In the genomic region with DNA sequence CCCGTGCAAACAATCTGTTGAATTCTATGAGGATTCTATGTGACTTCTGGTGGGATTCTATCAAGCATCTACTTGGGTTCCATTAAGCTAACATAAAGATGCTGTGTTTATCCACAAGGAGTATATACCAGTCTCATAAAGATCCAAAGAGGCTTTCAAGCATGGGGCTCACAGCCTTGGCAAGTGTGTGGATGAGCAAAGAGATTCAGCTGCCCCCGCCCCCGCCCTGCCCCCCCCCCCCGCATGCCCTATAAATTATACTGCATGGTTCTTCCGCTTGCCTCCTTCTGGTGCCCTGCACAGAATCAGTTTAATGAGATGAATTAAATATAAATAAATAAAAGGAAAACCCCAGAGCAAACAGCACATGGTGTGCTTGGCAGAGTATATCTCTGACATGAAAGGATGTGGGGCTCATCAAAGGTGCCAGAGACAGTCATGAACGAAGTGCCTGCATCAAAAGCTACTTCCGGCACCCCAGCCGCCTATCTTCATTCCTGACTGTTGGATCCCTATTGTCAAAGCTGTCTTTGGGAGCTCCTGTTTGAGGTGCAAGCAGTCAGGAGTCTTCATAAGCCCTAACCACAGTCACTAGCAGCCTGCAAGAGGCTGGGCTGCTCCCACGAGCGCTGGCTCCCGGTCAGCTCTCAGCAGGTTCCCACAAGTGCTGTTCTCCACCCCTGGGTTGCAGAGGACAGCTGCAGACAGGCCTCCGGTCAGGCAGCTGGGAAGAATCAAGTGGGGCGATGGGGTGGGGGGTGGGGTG, we compare ENCODE assay signal across 9 mouse cellular contexts. TPM values are rescaled to one million over a fixed set of nuclear protein-coding genes. Genes with fewer than 3 reads are reported as not detected.
DNase-seq lines count a peak whose midpoint lies in the region; ATAC-seq and TF ChIP-seq lines count a peak whose summit lies in the region.
"Had no signal": no experiment of that assay in that cellular context is flagged by ENCODE, and none has a peak within 500 bp of the region (broad histone marks: within the 10 kb centered on the region; RNA-seq: fewer than 3 reads in every experiment).

No protein-coding gene starts in this region.

- no peaks in the 10 kb centered on the region for H3K36me3 ChIP-seq in forebrain, embryonic 15.5 days
- H3K36me3 ChIP-seq in kidney, embryonic 15.5 days, result no peaks in the 10 kb centered on the region
- H3K36me3 ChIP-seq in midbrain, embryonic 15.5 days (replicated peaks), result no peaks in the 10 kb centered on the region
- no peaks in the 10 kb centered on the region for H3K36me3 ChIP-seq in liver, postnatal 0 days (replicated peaks; ENCODE audit: insufficient read depth, low read length)
- H3K36me3 ChIP-seq: liver, embryonic 13.5 days had no signal

- H3K27ac ChIP-seq in forebrain, embryonic 15.5 days (replicated peaks), result no peak overlapping the region
- H3K27ac ChIP-seq in kidney, embryonic 15.5 days, result peak overlapping the region; percentile 67; the same call in 1 of the 2 replicates
- H3K27ac ChIP-seq in midbrain, embryonic 15.5 days, result 0 out of 2 replicates have a peak overlapping the region, but pooled peaks have one; percentile 15
- no peak overlapping the region for H3K27ac ChIP-seq in liver, postnatal 0 days (ENCODE audit: low read depth)
- H3K27ac ChIP-seq: liver, embryonic 13.5 days had no signal

- TF ChIP-seq CTCF in liver, postnatal 0 days (IDR thresholded peaks at IDR 0.05; ENCODE audit: low read depth), result no peak

- H3K27me3 ChIP-seq in forebrain, embryonic 15.5 days, result no peaks in the 10 kb centered on the region
- no peaks in the 10 kb centered on the region for H3K27me3 ChIP-seq in kidney, embryonic 15.5 days
- H3K27me3 ChIP-seq in midbrain, embryonic 15.5 days (replicated peaks), result no peaks in the 10 kb centered on the region
- H3K27me3 ChIP-seq in liver, postnatal 0 days (ENCODE audit: insufficient read depth, low read length), result no peaks in the 10 kb centered on the region

- DNase-seq in gastrocnemius, postnatal 10 days, result peak; percentile 54
- no peak for DNase-seq in gastrocnemius, adult 8-10 months (ENCODE audit: low spot score in 2 of 2)
- peak; percentile 38 for DNase-seq in Muller cell, postnatal 12 days (ENCODE audit: inconsistent ontology term)
- no peak for DNase-seq in right cerebral cortex, adult 2 months (ENCODE audit: low spot score in 2 of 2)
- DNase-seq in liver, postnatal 0 days, result no peak
- DNase-seq: liver, embryonic 13.5 days had no signal

- H3K9me3 ChIP-seq in forebrain, embryonic 15.5 days, result no peaks in the 10 kb centered on the region
- H3K9me3 ChIP-seq in kidney, embryonic 15.5 days (replicated peaks), result no peaks in the 10 kb centered on the region
- no peaks in the 10 kb centered on the region for H3K9me3 ChIP-seq in midbrain, embryonic 15.5 days
- no peaks in the 10 kb centered on the region for H3K9me3 ChIP-seq in liver, postnatal 0 days (ENCODE audit: low read length)
- H3K9me3 ChIP-seq: liver, embryonic 13.5 days had no signal

- no peak overlapping the region for H3K4me2 ChIP-seq in forebrain, embryonic 15.5 days (replicated peaks)
- peak overlapping the region; percentile 28; the same call in 1 of the 2 replicates for H3K4me2 ChIP-seq in kidney, embryonic 15.5 days
- H3K4me2 ChIP-seq in midbrain, embryonic 15.5 days, result no peak overlapping the region
- H3K4me2 ChIP-seq in liver, postnatal 0 days (ENCODE audit: low read depth, low read length), result no peak overlapping the region
- H3K4me2 ChIP-seq: liver, embryonic 13.5 days had no signal

- peaks cover 7% of the 10 kb centered on the region for H3K4me1 ChIP-seq in forebrain, embryonic 15.5 days
- peaks cover 15% of the 10 kb centered on the region for H3K4me1 ChIP-seq in kidney, embryonic 15.5 days
- peaks cover 6% of the 10 kb centered on the region; the same call in 1 of the 2 replicates for H3K4me1 ChIP-seq in midbrain, embryonic 15.5 days
- H3K4me1 ChIP-seq in liver, postnatal 0 days (ENCODE audit: insufficient read depth), result no peaks in the 10 kb centered on the region
- H3K4me1 ChIP-seq: liver, embryonic 13.5 days had no signal

- WGBS in forebrain, embryonic 15.5 days, result 34% methylated on average over 13 of the region's 13 CpGs
- 20% methylated on average over 13 of the region's 13 CpGs for WGBS in kidney, embryonic 15.5 days
- whole genome bisulfite sequencing in midbrain, embryonic 15.5 days, result 32% methylated on average over 13 of the region's 13 CpGs
- WGBS in liver, postnatal 0 days (ENCODE audit: insufficient replicate concordance), result 40% methylated on average over 13 of the region's 13 CpGs

- H3K9ac ChIP-seq in forebrain, embryonic 15.5 days (replicated peaks), result no peak overlapping the region
- no peak overlapping the region for H3K9ac ChIP-seq in kidney, embryonic 15.5 days
- H3K9ac ChIP-seq in midbrain, embryonic 15.5 days, result no peak overlapping the region
- H3K9ac ChIP-seq in liver, postnatal 0 days (replicated peaks), result no peak overlapping the region
- H3K9ac ChIP-seq: liver, embryonic 13.5 days had no signal

- no peak for TF ChIP-seq EP300 in liver, postnatal 0 days (IDR thresholded peaks at IDR 0.05; ENCODE audit: low read depth)

- ATAC-seq in forebrain, embryonic 15.5 days (replicated peaks), result peak; percentile 73
- peak; percentile 93 for ATAC-seq in kidney, embryonic 15.5 days (replicated peaks; ENCODE audit: low FRiP score)
- peak; percentile 84 for ATAC-seq in midbrain, embryonic 15.5 days (replicated peaks)
- no peak for ATAC-seq in liver, postnatal 0 days

- H3K4me3 ChIP-seq in forebrain, embryonic 15.5 days, result no peak overlapping the region
- no peak overlapping the region for H3K4me3 ChIP-seq in kidney, embryonic 15.5 days (replicated peaks)
- no peak overlapping the region for H3K4me3 ChIP-seq in midbrain, embryonic 15.5 days
- H3K4me3 ChIP-seq in liver, postnatal 0 days (ENCODE audit: low read depth, low read length), result no peak overlapping the region
- H3K4me3 ChIP-seq: liver, embryonic 13.5 days had no signal

RNA-seq across cellular contexts. Expression of gene Sdc1, which starts 46.5 kb away (rescaled TPM):
- total RNA-seq in gastrocnemius, postnatal 10 days (2021), result 10 to 100 TPM; 15.2 to 20.3 TPM
- 1 to 10 TPM in 3 of 4 experiments, under 1 TPM in 1; 0.82 to 3.1 (median 2.1) TPM for total RNA-seq in gastrocnemius, adult 8-10 months (2022)
- polyA plus RNA-seq in forebrain, embryonic 15.5 days (2015; fragmentation: Nextera tagmentation; extraction: Ambion mirVana), result 28.7 and 28.8 TPM in 2 replicates
- polyA plus RNA-seq in kidney, embryonic 15.5 days (2015; fragmentation: Nextera tagmentation; extraction: Ambion mirVana), result 63.7 and 66.7 TPM in 2 replicates
- polyA plus RNA-seq in midbrain, embryonic 15.5 days (2015; fragmentation: Nextera tagmentation; extraction: Ambion mirVana), result 19.1 and 21.3 TPM in 2 replicates
- polyA plus RNA-seq in liver, postnatal 0 days (2015; fragmentation: Nextera tagmentation; extraction: Ambion mirVana), result 101 and 116 TPM in 2 replicates

Comparison
In these comparisons a context has a peak if more than half of its experiments do, and no peak if none do; other contexts are left out.
1. DNase-seq: peak in gastrocnemius, postnatal 10 days (single experiment) and Muller cell, postnatal 12 days (single experiment); none in gastrocnemius, adult 8-10 months (0 of 2), right cerebral cortex, adult 2 months (0 of 2) and liver, postnatal 0 days (single experiment).
2. H3K27ac ChIP-seq: peak in kidney, embryonic 15.5 days (single experiment) and midbrain, embryonic 15.5 days (single experiment); none in forebrain, embryonic 15.5 days (single experiment) and liver, postnatal 0 days (single experiment).